Mouse (Mus musculus) urinary bladder, postnatal 25 days (tissue): ENCODE measurements around the gene Vps18.

Experiments used
- DNase-seq: peaks from one replicate; pipeline ENCODE4 v3.0.0; 2022; ENCODE audit warnings: low spot score

Vps18 gene

DNA sequence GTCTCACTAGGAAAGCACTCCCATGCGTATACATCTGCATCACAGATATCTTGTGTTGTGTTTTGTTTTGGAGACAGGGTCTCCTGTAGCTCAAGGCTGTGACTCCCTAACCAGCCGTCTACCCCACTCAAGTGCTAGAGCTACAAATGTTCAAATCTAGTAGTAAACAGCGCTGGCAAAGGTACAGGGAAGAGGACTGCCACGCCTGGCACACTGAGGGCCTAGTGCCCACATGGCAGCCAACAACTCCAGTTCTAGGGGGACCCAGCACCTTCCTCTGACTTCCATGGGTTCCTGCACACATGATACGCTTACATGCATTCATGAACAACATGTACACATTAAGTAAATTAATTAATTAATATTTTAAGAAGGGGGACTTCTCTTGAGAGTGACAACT lies 3.7 kb downstream of the Vps18 start:
- no peak for DNase-seq

DNA sequence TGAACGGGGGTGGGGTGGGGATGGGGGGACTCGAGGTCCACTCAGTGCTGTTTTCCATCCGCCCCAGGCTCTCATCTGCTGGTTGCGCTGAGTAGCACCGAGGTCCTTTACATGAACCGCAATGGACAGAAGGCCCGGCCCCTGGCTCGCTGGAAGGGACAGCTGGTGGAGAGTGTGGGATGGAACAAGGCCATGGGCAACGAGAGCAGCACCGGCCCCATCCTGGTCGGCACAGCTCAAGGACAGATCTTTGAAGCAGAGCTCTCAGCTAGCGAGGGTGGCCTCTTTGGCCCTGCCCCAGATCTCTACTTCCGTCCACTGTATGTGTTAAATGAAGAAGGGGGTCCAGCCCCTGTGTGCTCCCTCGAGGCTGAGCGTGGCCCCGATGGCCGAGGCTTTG lies 4.3 kb downstream of the Vps18 start:
- DNase-seq = no peak

DNA sequence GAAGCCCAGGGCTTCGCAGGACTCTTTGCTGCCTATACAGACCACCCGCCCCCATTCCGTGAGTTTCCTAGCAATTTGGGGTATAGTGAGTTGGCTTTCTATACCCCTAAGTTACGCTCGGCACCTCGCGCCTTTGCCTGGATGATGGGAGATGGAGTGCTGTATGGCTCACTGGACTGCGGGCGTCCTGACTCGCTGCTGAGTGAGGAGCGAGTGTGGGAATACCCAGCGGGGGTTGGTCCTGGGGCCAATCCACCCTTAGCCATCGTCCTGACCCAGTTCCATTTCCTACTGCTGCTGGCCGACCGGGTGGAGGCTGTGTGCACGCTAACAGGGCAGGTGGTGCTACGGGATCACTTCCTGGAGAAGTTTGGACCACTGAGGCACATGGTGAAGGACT lies 4.8 kb downstream of the Vps18 start:
- no peak for DNase-seq

DNA sequence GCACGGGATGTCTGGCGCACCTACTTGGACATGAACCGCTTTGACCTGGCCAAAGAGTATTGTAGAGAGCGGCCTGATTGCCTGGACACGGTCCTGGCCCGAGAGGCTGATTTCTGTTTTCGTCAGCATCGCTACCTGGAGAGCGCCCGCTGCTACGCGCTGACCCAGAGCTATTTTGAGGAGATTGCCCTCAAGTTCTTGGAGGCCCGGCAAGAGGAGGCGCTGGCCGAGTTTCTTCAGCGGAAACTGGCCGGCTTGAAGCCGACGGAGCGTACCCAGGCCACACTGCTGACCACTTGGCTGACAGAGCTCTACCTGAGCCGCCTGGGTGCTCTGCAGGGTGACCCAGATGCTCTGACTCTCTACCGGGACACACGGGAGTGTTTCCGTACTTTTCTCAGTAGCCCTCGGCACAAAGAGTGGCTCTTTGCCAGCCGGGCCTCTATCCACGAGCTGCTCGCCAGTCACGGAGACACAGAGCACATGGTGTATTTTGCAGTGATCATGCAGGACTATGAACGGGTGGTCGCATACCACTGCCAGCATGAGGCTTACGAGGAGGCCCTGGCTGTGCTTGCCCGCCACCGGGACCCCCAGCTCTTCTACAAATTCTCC lies 5.3 kb downstream of the Vps18 start:
- no peak for DNase-seq

DNA sequence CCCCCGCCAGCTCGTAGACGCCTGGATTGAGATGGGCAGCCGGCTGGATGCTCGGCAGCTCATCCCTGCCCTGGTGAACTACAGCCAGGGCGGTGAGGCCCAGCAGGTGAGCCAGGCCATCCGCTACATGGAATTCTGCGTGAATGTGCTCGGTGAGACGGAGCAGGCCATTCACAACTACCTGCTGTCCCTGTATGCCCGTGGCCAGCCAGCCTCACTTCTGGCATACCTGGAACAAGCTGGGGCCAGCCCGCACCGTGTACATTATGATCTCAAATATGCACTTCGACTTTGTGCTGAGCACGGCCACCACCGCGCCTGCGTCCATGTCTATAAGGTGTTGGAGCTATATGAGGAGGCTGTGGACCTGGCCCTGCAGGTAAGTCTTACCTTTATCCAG lies 5.9 kb downstream of the Vps18 start:
- no peak for DNase-seq

- DNase-seq = no peak
Measured at GRCm38 (mm10) chr2:119296756-119297155, 8.2 kb downstream of the Vps18 start.

DNA sequence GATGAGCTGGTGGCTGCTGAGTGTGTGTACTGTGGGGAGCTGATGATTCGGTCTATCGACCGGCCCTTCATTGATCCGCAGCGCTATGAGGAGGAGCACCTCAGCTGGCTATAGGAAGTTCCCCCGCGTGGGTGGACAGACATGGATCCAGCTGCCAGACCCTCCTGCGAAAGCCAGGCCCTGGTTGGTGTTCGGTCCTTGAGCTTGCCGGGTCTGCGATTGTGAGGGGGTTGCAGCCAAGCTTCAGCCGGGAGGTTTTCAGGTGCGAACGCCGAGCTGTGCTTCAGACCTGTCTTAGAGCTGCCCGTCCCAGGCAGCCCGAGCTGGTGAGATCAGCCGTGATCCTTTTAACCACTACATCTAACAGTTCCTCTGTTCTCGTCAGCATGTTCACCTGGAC lies 9.0 kb downstream of the Vps18 start:
- no peak for DNase-seq

DNA sequence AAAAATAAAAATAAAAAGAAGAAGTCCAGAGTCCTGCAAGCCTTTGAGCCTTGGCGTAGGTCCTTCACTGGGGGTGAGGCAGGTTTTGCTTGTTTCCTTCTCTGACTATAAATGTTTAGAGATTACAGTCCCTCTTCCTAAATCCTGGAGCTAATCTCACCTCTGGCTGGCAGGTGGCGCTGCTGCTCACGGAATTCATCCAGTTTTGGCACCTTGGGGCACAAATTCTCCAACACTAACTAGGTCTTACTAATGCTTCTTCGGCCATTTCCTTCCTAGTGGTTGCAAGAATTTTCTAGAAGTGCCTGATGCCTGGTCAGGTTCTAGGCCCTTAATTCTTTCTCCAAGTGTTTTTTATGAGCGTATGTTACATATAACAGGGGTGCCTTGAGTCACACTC lies 9.8 kb downstream of the Vps18 start:
- peak; percentile 44 for DNase-seq

DNA sequence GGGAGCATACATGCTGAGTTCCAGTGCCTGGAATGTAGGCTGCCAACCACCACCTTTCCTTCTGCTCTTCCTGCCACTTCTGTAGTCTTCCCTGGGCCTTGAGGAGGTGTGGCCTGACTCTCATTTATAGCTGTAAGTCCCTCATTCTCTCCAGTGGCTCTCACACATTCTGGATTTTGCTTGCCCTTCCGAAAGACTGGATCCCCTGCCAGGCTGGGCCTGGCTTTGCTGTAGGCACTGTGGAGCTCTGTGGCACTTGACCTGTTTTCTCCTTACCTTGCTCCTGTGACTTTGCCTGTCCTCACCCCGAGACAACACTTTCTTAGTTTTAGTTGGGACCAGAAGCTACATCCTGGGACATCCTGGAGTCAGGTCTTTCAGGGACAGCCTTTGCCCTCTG lies 10.3 kb downstream of the Vps18 start:
- no peak for DNase-seq

DNA sequence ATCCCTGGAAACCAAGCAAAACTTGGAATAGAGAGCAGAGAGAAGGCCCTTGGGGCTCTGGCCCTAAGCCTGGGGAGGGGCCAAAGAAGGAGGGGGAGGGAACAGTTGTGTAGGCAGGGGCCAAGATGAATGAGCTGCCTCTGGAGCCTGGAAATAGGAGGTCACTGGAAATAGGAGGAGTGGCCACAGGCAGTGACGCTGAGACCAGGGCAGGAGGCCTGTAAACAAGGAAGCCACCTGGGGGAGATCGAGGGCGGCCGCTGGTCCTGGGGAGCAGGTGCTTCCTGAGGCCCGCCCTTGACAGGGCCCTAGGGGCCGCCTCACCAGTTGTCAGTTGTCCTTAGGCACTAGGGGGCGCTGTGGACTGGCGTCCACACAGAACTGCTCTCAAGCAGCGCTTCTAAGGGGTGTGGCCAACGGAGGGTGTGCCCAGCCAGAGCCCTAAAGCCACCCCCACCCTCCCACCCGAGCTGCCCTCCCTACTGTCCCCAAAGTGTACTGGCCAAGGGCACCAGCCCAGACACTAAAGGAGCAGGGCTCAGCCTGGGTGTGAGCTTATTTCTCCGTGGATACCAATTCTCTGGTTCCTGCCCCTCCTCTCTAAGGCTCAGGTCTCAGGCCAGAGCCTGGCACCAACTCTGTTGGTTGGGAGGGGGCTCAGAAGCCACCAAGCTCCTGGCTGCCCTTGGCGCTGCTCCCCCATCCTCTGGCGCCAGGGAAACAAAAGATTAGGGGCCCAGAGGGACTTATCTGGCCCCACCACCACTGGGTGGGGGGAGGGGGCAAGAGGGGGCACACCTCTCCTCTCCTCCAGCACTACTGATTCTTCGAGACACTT lies 11.7 kb downstream of the Vps18 start:
- peak; percentile 68 for DNase-seq

DNA sequence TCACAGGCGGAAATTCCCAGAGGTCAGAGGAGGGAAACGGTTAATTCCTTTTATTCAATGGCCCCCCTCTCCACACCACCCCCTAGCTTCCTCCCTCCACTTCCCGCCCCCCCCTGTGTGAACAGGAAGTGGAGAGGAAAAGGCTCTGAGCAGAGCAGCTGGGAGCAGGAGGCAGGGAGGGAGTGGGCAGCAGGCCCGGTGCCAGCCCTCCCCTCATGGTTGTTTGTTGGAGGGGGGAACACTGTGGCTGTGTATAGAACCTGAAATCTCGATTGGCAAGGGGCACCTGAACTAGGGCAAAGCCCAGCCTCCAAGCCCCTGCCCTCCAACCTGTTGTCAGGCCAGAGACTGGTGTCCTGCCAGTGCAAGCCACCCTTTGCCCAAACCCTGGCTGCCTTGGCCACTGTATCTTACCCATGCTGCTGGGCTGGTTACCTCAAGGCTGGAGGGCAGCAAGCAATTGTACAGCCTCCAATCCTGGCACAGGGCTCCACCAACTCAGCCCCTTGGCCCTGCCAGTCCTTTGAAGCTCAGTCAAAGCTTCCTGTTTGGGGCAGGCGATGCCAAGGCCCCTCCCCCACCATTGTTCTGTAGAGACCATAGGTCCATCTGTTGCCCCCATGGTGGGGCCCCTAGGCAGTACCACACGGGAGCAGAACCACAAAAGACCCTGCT lies 12.4 kb downstream of the Vps18 start:
- no peak for DNase-seq

- no peak for DNase-seq
Measured at GRCm38 (mm10) chr2:119302876-119303275, 14.3 kb downstream of the Vps18 start.

DNA sequence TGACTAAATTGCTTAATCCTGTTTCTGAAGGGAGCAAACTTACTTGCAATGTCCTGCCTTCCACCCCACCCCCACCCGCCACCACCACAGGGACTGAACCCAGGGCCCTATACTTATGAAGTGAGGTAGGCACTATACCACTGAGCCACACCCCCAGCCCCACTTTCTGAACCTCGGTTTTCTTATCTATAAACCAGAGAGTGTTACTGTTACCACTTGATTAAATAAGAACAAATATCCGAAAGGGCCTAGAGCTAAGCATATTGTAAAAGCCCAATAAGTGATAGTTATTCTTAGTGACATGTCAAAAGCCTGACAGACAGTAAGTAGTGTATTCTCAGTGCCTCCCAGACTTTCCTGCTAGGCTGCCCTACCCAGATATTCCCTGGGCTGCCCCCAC lies 15.9 kb downstream of the Vps18 start:
- no peak for DNase-seq

DNA sequence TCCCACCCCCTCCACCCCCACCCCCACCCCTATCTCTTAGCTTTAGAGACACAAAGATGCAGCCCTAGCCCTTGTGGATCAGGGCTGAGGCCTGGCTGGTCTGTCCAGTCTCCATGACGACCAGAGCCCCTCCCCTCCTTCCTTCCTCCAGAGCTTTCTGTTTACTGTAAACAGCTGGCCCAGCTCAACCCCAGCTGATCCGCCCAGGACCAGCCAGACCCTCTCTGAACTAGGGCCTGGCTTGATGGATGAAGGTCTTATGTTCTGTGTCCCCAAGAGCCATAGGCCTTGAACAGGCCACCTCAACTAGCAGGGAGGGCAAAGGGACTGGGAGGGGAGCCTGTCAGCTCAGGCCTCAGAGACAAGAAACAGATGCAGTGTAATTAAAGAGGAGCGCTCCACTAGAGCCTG lies 16.3 kb downstream of the Vps18 start:
- DNase-seq = no peak

GRCm38 (mm10) chr2:119311544-119311943 lies 23.0 kb downstream of the Vps18 start:
- DNase-seq = no peak

- DNase-seq = no peak
Measured at GRCm38 (mm10) chr2:119312380-119312958, 23.9 kb downstream of the Vps18 start.

DNA sequence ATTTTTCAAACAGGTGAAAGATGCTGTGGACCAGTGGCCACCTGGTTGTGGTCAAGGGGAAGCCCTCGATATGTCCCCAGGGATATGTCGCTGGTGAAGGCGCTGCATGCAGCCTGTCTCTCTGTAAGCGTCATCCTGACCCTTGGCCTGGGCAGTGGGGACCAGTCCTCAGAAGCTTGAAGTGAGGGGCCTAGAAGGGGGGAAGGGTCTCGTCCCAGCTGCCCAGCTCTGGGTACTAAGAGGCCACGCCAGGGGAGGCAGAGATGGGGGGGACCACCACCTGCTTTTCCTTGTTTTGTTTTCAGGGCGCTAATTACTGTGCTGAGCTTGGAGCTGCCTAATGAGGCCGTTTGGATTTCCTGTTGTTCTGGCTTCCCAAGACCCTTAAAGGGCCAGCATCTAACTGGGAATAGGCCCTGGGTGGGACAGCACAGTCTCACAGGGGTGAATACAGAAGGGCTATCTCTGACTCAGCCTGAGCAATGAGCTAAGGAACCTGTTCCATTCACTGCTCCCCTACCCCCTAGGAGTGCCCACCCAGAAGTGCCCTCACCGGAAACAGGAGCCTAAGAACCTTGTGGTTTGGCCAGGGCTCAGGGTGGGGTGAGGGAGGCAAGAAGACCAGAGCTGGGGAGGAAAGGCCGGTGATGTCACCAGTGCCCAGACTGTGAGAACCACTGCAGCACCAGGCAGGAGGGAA lies 25.4 kb downstream of the Vps18 start:
- DNase-seq = no peak

- no peak for DNase-seq
Measured at GRCm38 (mm10) chr2:119314742-119315310, 26.3 kb downstream of the Vps18 start.

GRCm38 (mm10) chr2:119318043-119318710 lies 29.6 kb downstream of the Vps18 start:
- DNase-seq = no peak

- no peak for DNase-seq
Measured at GRCm38 (mm10) chr2:119320571-119320970, 32.0 kb downstream of the Vps18 start.
